Comparison of ENCODE assay signal across 21 mouse cellular contexts in the genomic region with DNA sequence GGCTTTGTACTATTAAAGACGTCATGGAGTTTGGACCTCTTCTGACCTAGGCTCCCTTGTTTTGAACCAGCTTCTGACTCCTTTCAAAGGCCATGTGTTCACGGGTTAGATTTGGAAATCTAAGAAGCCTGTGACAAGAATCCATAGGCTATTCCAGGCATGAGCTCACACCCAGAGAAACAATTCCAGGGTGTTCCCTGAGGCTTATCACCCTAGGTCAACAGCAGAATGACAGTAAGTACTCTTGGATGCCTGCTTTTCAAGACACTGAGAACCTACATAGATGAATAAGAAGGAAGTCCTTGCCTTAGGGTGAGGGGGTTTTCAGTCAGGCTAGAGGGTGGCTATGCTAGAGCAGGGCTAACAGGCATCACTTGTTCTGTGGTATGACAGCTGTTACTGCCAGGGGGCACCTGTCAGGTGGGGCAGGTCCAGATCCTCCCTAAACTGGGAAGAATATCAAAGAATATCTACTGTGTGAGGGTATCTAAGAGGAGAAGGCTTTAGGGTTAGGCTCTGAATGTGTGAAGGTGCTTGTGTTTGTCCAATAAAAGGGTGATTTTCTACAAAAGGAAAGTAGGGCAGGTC. TPM values are rescaled to one million over a fixed set of nuclear protein-coding genes. Genes with fewer than 3 reads are reported as not detected.
DNase-seq lines count a peak whose midpoint lies in the region; ATAC-seq and TF ChIP-seq lines count a peak whose summit lies in the region.
"Had no signal": no experiment of that assay in that cellular context is flagged by ENCODE, and none has a peak within 500 bp of the region (broad histone marks: within the 10 kb centered on the region; RNA-seq: fewer than 3 reads in every experiment).

No protein-coding gene starts in this region.

- no peaks in the 10 kb centered on the region for H3K9me3 ChIP-seq in lung, postnatal 0 days (ENCODE audit: low read length)
- H3K9me3 ChIP-seq: embryonic facial prominence, embryonic 10.5 days; embryonic facial prominence, embryonic 13.5 days; forebrain, embryonic 12.5 days; forebrain, embryonic 15.5 days; G1E; heart, embryonic 13.5 days had no signal

- peaks cover 13% of the 10 kb centered on the region; the same call in 1 of the 2 replicates for H3K36me3 ChIP-seq in lung, postnatal 0 days (ENCODE audit: insufficient read depth, low read length)
- H3K36me3 ChIP-seq in myocyte (ENCODE audit: control insufficient read depth, insufficient read depth), result peaks cover 8% of the 10 kb centered on the region
- H3K36me3 ChIP-seq: embryonic facial prominence, embryonic 10.5 days; embryonic facial prominence, embryonic 13.5 days; forebrain, embryonic 12.5 days; forebrain, embryonic 15.5 days; G1E had no signal

- no peak for TF ChIP-seq POLR2A in myocyte (IDR thresholded peaks at IDR 0.05; ENCODE audit: insufficient read length, low read depth)

- H3K4me3 ChIP-seq in gastrocnemius, adult 2 months, result no peak overlapping the region
- no peak overlapping the region for H3K4me3 ChIP-seq in lung, postnatal 0 days (ENCODE audit: low read depth, low read length)
- H3K4me3 ChIP-seq in myocyte, result no peak overlapping the region
- H3K4me3 ChIP-seq: embryonic facial prominence, embryonic 10.5 days; embryonic facial prominence, embryonic 13.5 days; erythroblast, embryonic 14.5 days; forebrain, embryonic 12.5 days; forebrain, embryonic 15.5 days; heart, embryonic 13.5 days had no signal

- no peak overlapping the region for H3ac ChIP-seq in myocyte (ENCODE audit: control insufficient read depth, insufficient read length)

- peaks cover 19% of the 10 kb centered on the region; the same call in 1 of the 2 replicates for H3K4me1 ChIP-seq in lung, postnatal 0 days (ENCODE audit: insufficient read depth, low read depth, low read length)
- H3K4me1 ChIP-seq: embryonic facial prominence, embryonic 10.5 days; forebrain, embryonic 15.5 days had no signal

- H3K27me3 ChIP-seq in lung, postnatal 0 days (replicated peaks; ENCODE audit: insufficient read depth, low read length), result no peaks in the 10 kb centered on the region
- no peaks in the 10 kb centered on the region for H3K27me3 ChIP-seq in myocyte (ENCODE audit: control insufficient read depth, insufficient read depth, insufficient read length)
- H3K27me3 ChIP-seq: embryonic facial prominence, embryonic 13.5 days; forebrain, embryonic 12.5 days; forebrain, embryonic 15.5 days; heart, embryonic 13.5 days; Patski had no signal

- peak; percentile 70 for TF ChIP-seq EP300 in lung, postnatal 0 days (IDR thresholded peaks at IDR 0.05)

- ATAC-seq in lung, postnatal 0 days, result no peak
- ATAC-seq: activated CD4-positive, CD25-positive, alpha-beta regulatory T cell, adult 4 months; forebrain, embryonic 15.5 days; Patski had no signal

- DNase-seq in gastrocnemius, adult 2 months, result no peak
- DNase-seq in gastrocnemius, adult 18-20 months (ENCODE audit: low spot score), result no peak
- peak; percentile 44 for DNase-seq in lung, postnatal 0 days (ENCODE audit: low spot score)
- no peak for DNase-seq in lung, postnatal 10 days
- no peak for DNase-seq in kidney, adult 9 months
- DNase-seq: cerebellum, adult 11-12 months; cerebellum, adult 8-10 months; cerebellum, postnatal 36 days; embryo, embryonic 11 days; kidney, adult 18-20 months had no signal

- TF ChIP-seq CTCF in gastrocnemius, adult 2 months (IDR thresholded peaks at IDR 0.05), result no peak
- no peak for TF ChIP-seq CTCF in lung, postnatal 0 days (IDR thresholded peaks at IDR 0.05)

- 47% methylated on average over 2 of the region's 2 CpGs for WGBS in lung, postnatal 0 days

- intact Hi-C loops in gastrocnemius, adult 2 months (cut with DNase I), result no loop called here

- H3K4me2 ChIP-seq in lung, postnatal 0 days (replicated peaks; ENCODE audit: low read depth, low read length), result no peak overlapping the region
- no peak overlapping the region for H3K4me2 ChIP-seq in myocyte (ENCODE audit: low read depth)
- H3K4me2 ChIP-seq: embryonic facial prominence, embryonic 13.5 days; forebrain, embryonic 12.5 days; forebrain, embryonic 15.5 days; heart, embryonic 13.5 days; hindbrain, embryonic 14.5 days had no signal

- no peaks in the 10 kb centered on the region for H3K79me2 ChIP-seq in myocyte (ENCODE audit: control insufficient read depth, insufficient read depth)

- H3K9ac ChIP-seq in lung, postnatal 0 days (replicated peaks; ENCODE audit: low read depth), result no peak overlapping the region
- H3K9ac ChIP-seq: embryonic facial prominence, embryonic 13.5 days; forebrain, embryonic 12.5 days; forebrain, embryonic 15.5 days; heart, embryonic 13.5 days; hindbrain, embryonic 14.5 days had no signal

- H3K27ac ChIP-seq in gastrocnemius, adult 2 months, result peak overlapping the region; percentile 80
- H3K27ac ChIP-seq in lung, postnatal 0 days (ENCODE audit: low read length), result peak overlapping the region; percentile 43; the same call in 1 of the 2 replicates
- H3K27ac ChIP-seq: embryonic facial prominence, embryonic 10.5 days; embryonic facial prominence, embryonic 13.5 days; forebrain, embryonic 12.5 days; forebrain, embryonic 15.5 days; heart, embryonic 13.5 days; hindbrain, embryonic 14.5 days had no signal

TF ChIP-seq in myocyte, 11 proteins besides CTCF, POLR2A, EP300 and RAD21:
- TF ChIP-seq TCF3 (IDR thresholded peaks at IDR 0.05; ENCODE audit: insufficient read length, low read depth) (peak; percentile 56), CEBPB (IDR thresholded peaks at IDR 0.05; ENCODE audit: insufficient read depth, poor library complexity, severe bottlenecking) (no peak), POLR2AphosphoS2 (IDR thresholded peaks at IDR 0.05; ENCODE audit: insufficient read length, low read depth) (no peak), MAX (IDR thresholded peaks at IDR 0.05; ENCODE audit: low read depth) (no peak), MYOD1 (IDR thresholded peaks at IDR 0.05; ENCODE audit: control insufficient read depth in 1 of 3, insufficient read length in 2 of 3, low read depth in 2 of 3) (peak in 2 of 3 experiments; percentile 54 to 74), MYOG (IDR thresholded peaks at IDR 0.05; ENCODE audit: control insufficient read depth in 1 of 3, insufficient read depth in 1 of 3, insufficient read length in 2 of 3, low read depth in 2 of 3) (peak in 1 of 3 experiments; percentile 82)

RNA-seq across cellular contexts. Expression of gene Rin3, which starts 44.0 kb away (rescaled TPM):
- total RNA-seq in gastrocnemius, adult 2 months (2021), result 10 to 100 TPM in 1 of 2 experiments, 1 to 10 TPM in 1; 6.4 to 14.3 TPM
- 1 to 10 TPM; 7.8 to 9.1 TPM for total RNA-seq in gastrocnemius, adult 18-20 months (2021)
- polyA plus RNA-seq in lung, postnatal 0 days (2015; fragmentation: Nextera tagmentation; extraction: Ambion mirVana), result 17.7 and 19.3 TPM in 2 replicates
- polyA plus RNA-seq in myocyte (2012; fragmentation: generic; extraction: Trizol), result 23.4 TPM
